Mouse (Mus musculus): ENCODE data around the gene Trappc2l.
"Not testable (repeated sequence)": the region's sequence is repeated elsewhere in the genome, so short reads cannot be mapped to it uniquely, and the experiment has no call there.

Gene Trappc2l

GRCm38 (mm10) chr8:122611295-122612133 is at the start of gene Trappc2l, which contains the start of gene Galns:
Trappc2l (plus strand) TSS chr8:122611640.
Galns (minus strand) TSS chr8:122611463.
- in situ Hi-C loops (cut with MboI; ENCODE audit: unreplicated experiment in 2 of 2): loop anchor here in 1 of 2 experiments (5.0 kb wide), 1 partner anchor 109 kb away; no protein-coding TSS in a partner anchor

GRCm38 (mm10) chr8:122564363-122565352 is 46.8 kb upstream of the Trappc2l start:
- in situ Hi-C loops (cut with MboI; ENCODE audit: unreplicated experiment in 2 of 2): loop anchor here (5.0 kb wide), 1 partner anchor 43 kb away; no protein-coding TSS in a partner anchor

GRCm38 (mm10) chr8:122566766-122567165 is 44.7 kb upstream of the Trappc2l start:
- in situ Hi-C loops (cut with MboI; ENCODE audit: unreplicated experiment in 2 of 2): loop anchor here (5.0 kb wide), 1 partner anchor 41 kb away; no protein-coding TSS in a partner anchor

GRCm38 (mm10) chr8:122567361-122568108 is 43.9 kb upstream of the Trappc2l start, which contains the start of gene Cdt1:
Cdt1 (plus strand) TSS chr8:122568015.
- in situ Hi-C loops (cut with MboI; ENCODE audit: unreplicated experiment in 2 of 2): loop anchor here (5.0 kb wide), 1 partner anchor 40 kb away; no protein-coding TSS in a partner anchor

- in situ Hi-C loops (cut with MboI; ENCODE audit: unreplicated experiment in 2 of 2): loop anchor here (5.0 kb wide), 1 partner anchor 39 kb away; no protein-coding TSS in a partner anchor
These were observed 43.3 kb upstream of the Trappc2l start for GRCm38 (mm10) chr8:122568109-122568504.

- in situ Hi-C loops (cut with MboI; ENCODE audit: unreplicated experiment in 2 of 2): loop anchor here (5.0 kb wide), 1 partner anchor 38 kb away; no protein-coding TSS in a partner anchor
These were observed 42.5 kb upstream of the Trappc2l start for GRCm38 (mm10) chr8:122568881-122569309.

GRCm38 (mm10) chr8:122569329-122569728 is 42.1 kb upstream of the Trappc2l start:
- in situ Hi-C loops (cut with MboI; ENCODE audit: unreplicated experiment in 2 of 2): loop anchor here (5.0 kb wide), 1 partner anchor 38 kb away; no protein-coding TSS in a partner anchor

GRCm38 (mm10) chr8:122569996-122570395 is 41.4 kb upstream of the Trappc2l start:
- in situ Hi-C loops (cut with MboI; ENCODE audit: unreplicated experiment in 2 of 2): loop anchor here (5.0 kb wide), 1 partner anchor 37 kb away; no protein-coding TSS in a partner anchor

- in situ Hi-C loops (cut with MboI; ENCODE audit: unreplicated experiment in 2 of 2): no loop called here
These were observed 40.3 kb upstream of the Trappc2l start for GRCm38 (mm10) chr8:122571153-122571552.

- in situ Hi-C loops (cut with MboI; ENCODE audit: unreplicated experiment in 2 of 2): no loop called here
These were observed 39.6 kb upstream of the Trappc2l start for GRCm38 (mm10) chr8:122571750-122572267.

GRCm38 (mm10) chr8:122572751-122573150 is 38.7 kb upstream of the Trappc2l start:
- in situ Hi-C loops (cut with MboI; ENCODE audit: unreplicated experiment in 2 of 2): no loop called here

GRCm38 (mm10) chr8:122573176-122573575 is 38.3 kb upstream of the Trappc2l start:
- in situ Hi-C loops (cut with MboI; ENCODE audit: unreplicated experiment in 2 of 2): not testable (repeated sequence)

- in situ Hi-C loops (cut with MboI; ENCODE audit: unreplicated experiment in 2 of 2): no loop called here
These were observed 37.9 kb upstream of the Trappc2l start for GRCm38 (mm10) chr8:122573577-122573976.

GRCm38 (mm10) chr8:122574264-122574663 is 37.2 kb upstream of the Trappc2l start:
- in situ Hi-C loops (cut with MboI; ENCODE audit: unreplicated experiment in 2 of 2): no loop called here

- in situ Hi-C loops (cut with MboI; ENCODE audit: unreplicated experiment in 2 of 2): no loop called here
These were observed 36.7 kb upstream of the Trappc2l start for GRCm38 (mm10) chr8:122574667-122575251.

- in situ Hi-C loops (cut with MboI; ENCODE audit: unreplicated experiment in 2 of 2): no loop called here
These were observed 36.2 kb upstream of the Trappc2l start for GRCm38 (mm10) chr8:122575286-122575685.

- in situ Hi-C loops (cut with MboI; ENCODE audit: unreplicated experiment in 2 of 2): no loop called here
These were observed 35.4 kb upstream of the Trappc2l start for GRCm38 (mm10) chr8:122575735-122576647.

GRCm38 (mm10) chr8:122576648-122577022 is 34.8 kb upstream of the Trappc2l start, which contains the start of gene Aprt:
Aprt (minus strand) TSS chr8:122576909.
- in situ Hi-C loops (cut with MboI; ENCODE audit: unreplicated experiment in 2 of 2): no loop called here

Data from v-Abl transformed pro-B cells (cell line).